Comparison of ENCODE assay signal across 8 mouse cellular contexts in genomic region chr4:55477933-55478332, GRCm38 (mm10). TPM values are rescaled to one million over a fixed set of nuclear protein-coding genes. Genes with fewer than 3 reads are reported as not detected.
DNase-seq lines count a peak whose midpoint lies in the region; ATAC-seq and TF ChIP-seq lines count a peak whose summit lies in the region.
"Had no signal": no experiment of that assay in that cellular context is flagged by ENCODE, and none has a peak within 500 bp of the region (broad histone marks: within the 10 kb centered on the region; RNA-seq: fewer than 3 reads in every experiment).

No protein-coding gene starts in this region.

- H3K4me1 ChIP-seq in neural tube, embryonic 13.5 days (replicated peaks) = peaks cover 23% of the 10 kb centered on the region; the same call in 1 of the 2 replicates
- peaks cover 17% of the 10 kb centered on the region for H3K4me1 ChIP-seq in neural tube, embryonic 15.5 days
- peaks cover 8% of the 10 kb centered on the region; the same call in 1 of the 2 replicates for H3K4me1 ChIP-seq in intestine, embryonic 15.5 days (replicated peaks)
- peaks cover 9% of the 10 kb centered on the region for H3K4me1 ChIP-seq in lung, embryonic 15.5 days
- H3K4me1 ChIP-seq in testis, adult 2 months (ENCODE audit: control insufficient read depth, insufficient read depth, low read length) = peaks cover 8% of the 10 kb centered on the region

- TF ChIP-seq POLR2A in testis, adult 2 months (IDR thresholded peaks at IDR 0.05; ENCODE audit: control insufficient read depth, low read depth, low read length) = no peak

- no peaks in the 10 kb centered on the region for H3K9me3 ChIP-seq in neural tube, embryonic 13.5 days
- H3K9me3 ChIP-seq in neural tube, embryonic 15.5 days (replicated peaks) = no peaks in the 10 kb centered on the region
- no peaks in the 10 kb centered on the region for H3K9me3 ChIP-seq in intestine, embryonic 15.5 days
- no peaks in the 10 kb centered on the region for H3K9me3 ChIP-seq in lung, embryonic 15.5 days
- H3K9me3 ChIP-seq: megakaryocyte, embryonic 14.5 days had no signal

- no peak; the same call in 1 of the 2 replicates for ATAC-seq in neural tube, embryonic 13.5 days (ENCODE audit: low read depth)
- ATAC-seq in neural tube, embryonic 15.5 days (ENCODE audit: low FRiP score) = no peak
- ATAC-seq in intestine, embryonic 15.5 days = peak; percentile 44; the same call in 1 of the 2 replicates
- ATAC-seq in lung, embryonic 15.5 days (ENCODE audit: borderline replicate concordance, extremely low read depth, low FRiP score, low TSS enrichment) = 0 out of 2 replicates have a peak, but pooled peaks have one; percentile 40

- H3K27me3 ChIP-seq in neural tube, embryonic 13.5 days = no peaks in the 10 kb centered on the region
- H3K27me3 ChIP-seq in neural tube, embryonic 15.5 days (replicated peaks) = no peaks in the 10 kb centered on the region
- 0 out of 2 replicates have a peak, but pooled peaks cover 4% of the 10 kb centered on the region for H3K27me3 ChIP-seq in intestine, embryonic 15.5 days (replicated peaks)
- no peaks in the 10 kb centered on the region for H3K27me3 ChIP-seq in lung, embryonic 15.5 days
- H3K27me3 ChIP-seq in testis, adult 2 months (ENCODE audit: control insufficient read depth, insufficient read depth, low read length) = no peaks in the 10 kb centered on the region
- H3K27me3 ChIP-seq: megakaryocyte, embryonic 14.5 days had no signal

- WGBS in neural tube, embryonic 13.5 days = 41% methylated on average over 4 of the region's 4 CpGs
- 42% methylated on average over 4 of the region's 4 CpGs for WGBS in neural tube, embryonic 15.5 days
- 45% methylated on average over 4 of the region's 4 CpGs for WGBS in intestine, embryonic 15.5 days
- WGBS in lung, embryonic 15.5 days = 34% methylated on average over 4 of the region's 4 CpGs

- peak; percentile 37; the same call in 1 of the 2 replicates for TF ChIP-seq CTCF in testis, adult 2 months (IDR thresholded peaks at IDR 0.05; ENCODE audit: control insufficient read depth, insufficient read depth, insufficient replicate concordance, low read depth, low read length)

- DNase-seq in adrenal gland, postnatal 10 days = peak; percentile 63
- peak; percentile 69 for DNase-seq in embryo, embryonic 10 days (ENCODE audit: low spot score)

- H3K9ac ChIP-seq in neural tube, embryonic 13.5 days = no peak overlapping the region
- H3K9ac ChIP-seq in neural tube, embryonic 15.5 days (replicated peaks) = no peak overlapping the region
- H3K9ac ChIP-seq in intestine, embryonic 15.5 days = no peak overlapping the region
- no peak overlapping the region for H3K9ac ChIP-seq in lung, embryonic 15.5 days

- no peak overlapping the region for H3K4me2 ChIP-seq in neural tube, embryonic 13.5 days
- H3K4me2 ChIP-seq in neural tube, embryonic 15.5 days = no peak overlapping the region
- H3K4me2 ChIP-seq in intestine, embryonic 15.5 days (replicated peaks) = no peak overlapping the region
- H3K4me2 ChIP-seq in lung, embryonic 15.5 days = no peak overlapping the region

- no peaks in the 10 kb centered on the region for H3K36me3 ChIP-seq in neural tube, embryonic 13.5 days
- H3K36me3 ChIP-seq in neural tube, embryonic 15.5 days = no peaks in the 10 kb centered on the region
- H3K36me3 ChIP-seq in intestine, embryonic 15.5 days = no peaks in the 10 kb centered on the region
- no peaks in the 10 kb centered on the region for H3K36me3 ChIP-seq in lung, embryonic 15.5 days
- no peaks in the 10 kb centered on the region for H3K36me3 ChIP-seq in testis, adult 2 months (ENCODE audit: control insufficient read depth, insufficient read depth, low read length)

- H3K27ac ChIP-seq in neural tube, embryonic 13.5 days (replicated peaks) = 0 out of 2 replicates have a peak overlapping the region, but pooled peaks have one; percentile 28
- H3K27ac ChIP-seq in neural tube, embryonic 15.5 days (replicated peaks) = no peak overlapping the region
- no peak overlapping the region for H3K27ac ChIP-seq in intestine, embryonic 15.5 days
- H3K27ac ChIP-seq in lung, embryonic 15.5 days = no peak overlapping the region
- no peak overlapping the region for H3K27ac ChIP-seq in testis, adult 2 months (ENCODE audit: control insufficient read depth, insufficient read depth, low read depth, low read length)

- H3K4me3 ChIP-seq in neural tube, embryonic 13.5 days = no peak overlapping the region
- H3K4me3 ChIP-seq in neural tube, embryonic 15.5 days (replicated peaks) = no peak overlapping the region
- H3K4me3 ChIP-seq in intestine, embryonic 15.5 days (replicated peaks) = no peak overlapping the region
- H3K4me3 ChIP-seq in lung, embryonic 15.5 days = no peak overlapping the region
- no peak overlapping the region for H3K4me3 ChIP-seq in testis, adult 2 months (ENCODE audit: control insufficient read depth, low read depth, low read length)
- H3K4me3 ChIP-seq: megakaryocyte, embryonic 14.5 days had no signal

RNA-seq across cellular contexts. Expression of gene Klf4, which starts 54.3 kb away (rescaled TPM):
- polyA plus RNA-seq in neural tube, embryonic 13.5 days (2015; fragmentation: Nextera tagmentation; extraction: Ambion mirVana) = 2.7 and 3.9 TPM in 2 replicates
- polyA plus RNA-seq in neural tube, embryonic 15.5 days (2015; fragmentation: Nextera tagmentation; extraction: Ambion mirVana) = 3.7 and 4.9 TPM in 2 replicates
- 10 to 100 TPM; 15.3 to 46.4 TPM for total RNA-seq in adrenal gland, postnatal 10 days (2021)
- 9.6 and 12.1 TPM in 2 replicates for polyA plus RNA-seq in intestine, embryonic 15.5 days (2015; fragmentation: Nextera tagmentation; extraction: Ambion mirVana)
- polyA plus RNA-seq in lung, embryonic 15.5 days (2015; fragmentation: Nextera tagmentation; extraction: Ambion mirVana) = 6.4 and 7.2 TPM in 2 replicates
- 123 and 156 TPM in 2 replicates for polyA plus RNA-seq in testis, adult 2 months (2012; rRNA removed)

Comparison
In these comparisons a context has a peak if more than half of its experiments do, and no peak if none do; other contexts are left out.
1. ATAC-seq: peak in intestine, embryonic 15.5 days (single experiment) and lung, embryonic 15.5 days (single experiment); none in neural tube, embryonic 13.5 days (single experiment) and neural tube, embryonic 15.5 days (single experiment).